Mouse (Mus musculus) erythroblast, embryonic 14.5 days (primary cell): ENCODE measurements at regions not wholly inside any gene's neighbourhood (a gene's known extent, or its start where the extent isn't known, plus 50 kb on each side); places are given as distances from the start of the nearest gene placed in this dataset.

ENCODE experiments used
- H3K27me3 ChIP-seq: 2 replicates; pipeline ENCODE4 v1.6.1; 2012; ENCODE audit warnings: inconsistent platforms; ENCODE audit not compliant: control insufficient read depth
- H3K36me3 ChIP-seq: 2 replicates; pipeline ENCODE4 v1.6.1; 2012; ENCODE audit warnings: mild to moderate bottlenecking, inconsistent platforms; ENCODE audit not compliant: control insufficient read depth
- H3K4me1 ChIP-seq: 2 replicates; pipeline ENCODE4 v1.6.1; 2012; ENCODE audit warnings: inconsistent platforms; ENCODE audit not compliant: control insufficient read depth
- H3K4me3 ChIP-seq: replicated peaks from 2 replicates; pipeline ENCODE3; 2012; ENCODE audit warnings: moderate library complexity, mild to moderate bottlenecking, inconsistent platforms
- H3K9me3 ChIP-seq: 2 replicates; pipeline ENCODE4 v1.6.1; 2012; ENCODE audit warnings: low read length, inconsistent platforms, mixed read lengths; ENCODE audit not compliant: control insufficient read depth
- GATA1 ChIP-seq: IDR thresholded peaks from 2 replicates; pipeline ENCODE4 v1.6.1; 2012; ENCODE audit warnings: low read length, inconsistent platforms, mixed read lengths
- TAL1 ChIP-seq: IDR thresholded peaks from 3 replicates; pipeline ENCODE4 v1.6.1; 2012; ENCODE audit warnings: low read length, inconsistent platforms, mixed read lengths

- H3K4me1 ChIP-seq: peaks cover under 1% of the 10 kb centered on the region
- no peak overlapping the region for H3K4me3 ChIP-seq
- H3K27me3 ChIP-seq: no peaks in the 10 kb centered on the region
- H3K36me3 ChIP-seq: no peaks in the 10 kb centered on the region
- H3K9me3 ChIP-seq: no peaks in the 10 kb centered on the region; the same call in 1 of the 2 replicates
- TF ChIP-seq GATA1 (no peak), TAL1 (no peak)
Observed at GRCm38 (mm10) chr2:161349110-161349509, 240.2 kb upstream of the Chd6 start.

DNA sequence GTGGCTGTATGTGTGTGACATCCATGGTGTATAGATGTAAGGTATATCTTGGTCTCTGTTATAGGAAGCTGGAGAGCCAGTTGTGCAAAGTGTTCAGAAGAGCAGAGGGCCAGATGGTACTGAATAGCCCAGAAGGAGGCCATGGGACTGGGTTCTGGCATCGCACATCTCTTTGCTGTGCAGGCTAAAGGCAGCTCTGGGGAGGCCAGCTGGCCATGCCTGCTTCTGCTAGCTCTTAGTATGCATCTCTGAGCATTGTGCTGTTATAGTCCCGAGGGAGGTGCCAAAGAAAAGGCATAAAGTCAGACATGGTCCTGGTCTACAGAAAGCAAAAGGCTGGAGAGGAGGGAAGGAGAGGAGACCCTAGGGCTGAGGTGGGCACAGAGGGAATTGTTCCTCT lies 235.1 kb upstream of the Chd6 start:
- TF ChIP-seq GATA1 (no peak), TAL1 (no peak)
- Histone ChIP-seq H3K27me3 (peaks cover 3% of the 10 kb centered on the region), H3K36me3 (no peaks in the 10 kb centered on the region), H3K4me3 (no peak overlapping the region), H3K9me3 (no peaks in the 10 kb centered on the region; the same call in 1 of the 2 replicates), H3K4me1 (peaks cover 30% of the 10 kb centered on the region)

GRCm38 (mm10) chr2:161342648-161343047 lies 233.8 kb upstream of the Chd6 start:
- Histone ChIP-seq H3K36me3 (no peaks in the 10 kb centered on the region), H3K27me3 (peaks cover 3% of the 10 kb centered on the region), H3K9me3 (no peaks in the 10 kb centered on the region; the same call in 1 of the 2 replicates), H3K4me1 (peaks cover 30% of the 10 kb centered on the region), H3K4me3 (peak overlapping the region; percentile 57)
- TF ChIP-seq TAL1 (no peak), GATA1 (no peak)

GRCm38 (mm10) chr2:161341368-161341891 lies 232.6 kb upstream of the Chd6 start:
- no peaks in the 10 kb centered on the region; the same call in 1 of the 2 replicates for H3K9me3 ChIP-seq
- peaks cover 30% of the 10 kb centered on the region for H3K4me1 ChIP-seq
- H3K36me3 ChIP-seq: no peaks in the 10 kb centered on the region
- TF ChIP-seq GATA1 (no peak), TAL1 (no peak)
- peak overlapping the region; percentile 57 for H3K4me3 ChIP-seq
- peaks cover 3% of the 10 kb centered on the region for H3K27me3 ChIP-seq

- no peak for TF ChIP-seq GATA1
- TF ChIP-seq TAL1: no peak
- Histone ChIP-seq H3K4me3 (no peak overlapping the region), H3K27me3 (peaks cover 3% of the 10 kb centered on the region), H3K4me1 (peaks cover 30% of the 10 kb centered on the region), H3K36me3 (no peaks in the 10 kb centered on the region), H3K9me3 (no peaks in the 10 kb centered on the region; the same call in 1 of the 2 replicates)
Observed at GRCm38 (mm10) chr2:161340291-161340690, 231.4 kb upstream of the Chd6 start.

DNA sequence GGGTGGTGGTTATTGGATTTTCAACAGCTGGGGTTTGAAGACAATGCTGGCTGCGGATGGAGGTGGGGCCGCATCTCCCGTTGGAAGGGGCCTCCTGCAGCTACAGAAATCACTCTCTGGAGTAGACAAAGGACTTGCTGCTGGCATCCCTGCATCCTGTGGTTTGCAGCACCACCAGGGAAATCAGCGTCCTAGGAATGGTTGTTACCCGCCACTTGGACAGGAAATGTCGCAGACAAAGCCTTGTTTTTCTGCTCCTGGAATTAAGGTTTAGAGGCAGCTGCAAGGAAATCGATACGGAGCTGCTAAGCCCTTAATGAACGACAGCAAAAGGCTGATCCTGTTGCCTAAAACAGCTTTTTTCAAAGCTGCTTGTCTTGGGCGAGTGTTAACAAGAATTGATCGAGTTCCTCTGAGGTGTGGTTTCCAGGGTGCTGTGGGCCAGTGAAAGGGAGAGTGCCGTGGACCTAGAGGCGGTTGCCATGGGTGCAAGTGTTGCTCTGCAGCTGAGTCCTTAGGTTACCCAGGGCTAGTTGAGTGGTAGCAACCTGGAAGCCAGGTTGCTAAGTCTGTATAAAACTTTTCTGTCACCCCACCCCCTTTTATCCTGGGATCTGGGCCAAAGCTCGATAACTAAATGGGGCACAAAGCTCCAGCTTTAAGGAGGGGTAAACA lies 230.6 kb upstream of the Chd6 start:
- Histone ChIP-seq H3K4me1 (peaks cover 30% of the 10 kb centered on the region), H3K9me3 (no peaks in the 10 kb centered on the region; the same call in 1 of the 2 replicates), H3K4me3 (no peak overlapping the region), H3K36me3 (no peaks in the 10 kb centered on the region), H3K27me3 (peaks cover 3% of the 10 kb centered on the region)
- TF ChIP-seq GATA1: no peak
- no peak for TF ChIP-seq TAL1

GRCm38 (mm10) chr2:161338953-161339326 lies 230.1 kb upstream of the Chd6 start:
- peaks cover 3% of the 10 kb centered on the region for H3K27me3 ChIP-seq
- TF ChIP-seq GATA1 (no peak), TAL1 (no peak)
- peaks cover 28% of the 10 kb centered on the region for H3K4me1 ChIP-seq
- H3K36me3 ChIP-seq: no peaks in the 10 kb centered on the region
- no peak overlapping the region for H3K4me3 ChIP-seq
- H3K9me3 ChIP-seq: no peaks in the 10 kb centered on the region; the same call in 1 of the 2 replicates

DNA sequence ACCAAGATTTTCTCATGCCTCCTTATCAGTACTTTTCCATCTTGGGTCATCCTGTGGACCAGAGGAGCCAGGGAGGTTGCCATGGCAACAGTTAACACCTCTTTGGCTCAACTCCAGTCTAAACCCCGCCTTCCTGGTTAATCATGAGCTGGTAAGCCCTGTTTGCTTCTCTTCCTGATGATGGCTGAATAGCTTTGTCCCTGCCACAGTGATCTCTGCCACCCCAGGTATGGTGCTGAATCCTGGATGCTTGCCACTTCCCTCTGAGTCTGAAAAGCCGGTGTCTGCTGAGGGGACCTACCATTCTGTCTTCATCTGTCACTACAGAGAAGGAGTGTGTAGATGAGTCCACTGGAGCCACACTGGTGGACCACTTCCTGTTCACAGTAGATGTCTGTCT lies 223.8 kb upstream of the Chd6 start:
- Histone ChIP-seq H3K36me3 (no peaks in the 10 kb centered on the region), H3K4me3 (no peak overlapping the region), H3K9me3 (peaks cover 3% of the 10 kb centered on the region; the same call in 1 of the 2 replicates), H3K27me3 (no peaks in the 10 kb centered on the region), H3K4me1 (no peaks in the 10 kb centered on the region)
- TF ChIP-seq GATA1 (no peak), TAL1 (no peak)

DNA sequence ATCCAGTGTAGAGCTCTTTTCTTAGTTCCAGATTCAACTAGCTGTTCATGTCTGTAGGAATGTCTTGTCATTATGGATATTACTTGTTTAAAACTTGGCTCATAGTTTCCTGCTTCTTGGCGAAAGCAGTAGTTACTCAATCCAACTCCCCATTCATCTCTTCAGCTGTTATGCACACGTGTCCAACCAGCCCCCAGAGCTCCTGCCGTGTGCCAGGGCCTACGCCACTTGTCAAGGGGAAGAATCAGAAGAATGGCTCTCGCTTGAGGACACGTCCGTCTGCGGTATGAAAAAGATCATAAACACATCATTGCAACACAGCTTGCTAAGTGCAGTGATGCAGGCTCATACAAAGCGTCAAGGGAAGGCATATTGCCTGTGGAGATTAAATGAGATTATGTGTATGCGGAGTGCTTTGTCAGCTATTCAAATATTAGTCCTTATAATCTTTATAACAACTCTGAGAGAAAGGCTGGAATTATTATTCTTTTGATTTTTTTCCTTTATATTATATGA lies 223.0 kb upstream of the Chd6 start:
- no peaks in the 10 kb centered on the region for H3K36me3 ChIP-seq
- no peak for TF ChIP-seq TAL1
- no peak overlapping the region for H3K4me3 ChIP-seq
- peaks cover 3% of the 10 kb centered on the region; the same call in 1 of the 2 replicates for H3K9me3 ChIP-seq
- no peaks in the 10 kb centered on the region for H3K4me1 ChIP-seq
- no peaks in the 10 kb centered on the region for H3K27me3 ChIP-seq
